Mouse (Mus musculus): Measurements from ENCODE around the gene Zfp276.
"Not testable (repeated sequence)": the region's sequence is repeated elsewhere in the genome, so short reads cannot be mapped to it uniquely, and the experiment has no call there.

Gene Zfp276

GRCm38 (mm10) chr8:123243053-123243452 lies 10.9 kb upstream of the Zfp276 start:
- DNase-seq (ENCODE audit: extremely low read depth, insufficient read length, low spot score): no peak

- no peak for DNase-seq (ENCODE audit: extremely low read depth, insufficient read length, low spot score)
Observed at GRCm38 (mm10) chr8:123244382-123244781, 9.6 kb upstream of the Zfp276 start.

GRCm38 (mm10) chr8:123245543-123245942 lies 8.5 kb upstream of the Zfp276 start:
- no peak for DNase-seq (ENCODE audit: extremely low read depth, insufficient read length, low spot score)

GRCm38 (mm10) chr8:123247748-123248147 lies 6.2 kb upstream of the Zfp276 start:
- DNase-seq (ENCODE audit: extremely low read depth, insufficient read length, low spot score): no peak

- DNase-seq (ENCODE audit: extremely low read depth, insufficient read length, low spot score): no peak
Observed at GRCm38 (mm10) chr8:123248596-123248995, 5.4 kb upstream of the Zfp276 start.

GRCm38 (mm10) chr8:123250940-123251339 lies 3.1 kb upstream of the Zfp276 start:
- DNase-seq (ENCODE audit: extremely low read depth, insufficient read length, low spot score): no peak

- no peak for DNase-seq (ENCODE audit: extremely low read depth, insufficient read length, low spot score)
Observed at GRCm38 (mm10) chr8:123252925-123253324, 1.1 kb upstream of the Zfp276 start.

GRCm38 (mm10) chr8:123253451-123254098 lies 420 bp upstream of the Zfp276 start:
- no peak for DNase-seq (ENCODE audit: extremely low read depth, insufficient read length, low spot score)

GRCm38 (mm10) chr8:123255170-123255569 lies 1.2 kb downstream of the Zfp276 start:
- no peak for DNase-seq (ENCODE audit: extremely low read depth, insufficient read length, low spot score)

- no peak for DNase-seq (ENCODE audit: extremely low read depth, insufficient read length, low spot score)
Observed at GRCm38 (mm10) chr8:123257114-123257513, 3.1 kb downstream of the Zfp276 start.

GRCm38 (mm10) chr8:123257593-123257992 lies 3.6 kb downstream of the Zfp276 start:
- DNase-seq (ENCODE audit: extremely low read depth, insufficient read length, low spot score): not testable (repeated sequence)

GRCm38 (mm10) chr8:123267926-123268656 lies 14.1 kb downstream of the Zfp276 start:
- no peak for DNase-seq (ENCODE audit: extremely low read depth, insufficient read length, low spot score)

GRCm38 (mm10) chr8:123271147-123271546 lies 17.2 kb downstream of the Zfp276 start:
- DNase-seq (ENCODE audit: extremely low read depth, insufficient read length, low spot score): no peak

GRCm38 (mm10) chr8:123271901-123272300 lies 17.9 kb downstream of the Zfp276 start:
- no peak for DNase-seq (ENCODE audit: extremely low read depth, insufficient read length, low spot score)

GRCm38 (mm10) chr8:123274447-123274846 lies 20.5 kb downstream of the Zfp276 start:
- no peak for DNase-seq (ENCODE audit: extremely low read depth, insufficient read length, low spot score)

- DNase-seq (ENCODE audit: extremely low read depth, insufficient read length, low spot score): no peak
Observed at GRCm38 (mm10) chr8:123275096-123275495, 21.1 kb downstream of the Zfp276 start.

- DNase-seq (ENCODE audit: extremely low read depth, insufficient read length, low spot score): peak; percentile 47
Observed at GRCm38 (mm10) chr8:123278445-123278844, 24.4 kb downstream of the Zfp276 start.

GRCm38 (mm10) chr8:123279828-123280227 lies 25.8 kb downstream of the Zfp276 start:
- DNase-seq (ENCODE audit: extremely low read depth, insufficient read length, low spot score): no peak

GRCm38 (mm10) chr8:123280302-123281094 lies 26.5 kb downstream of the Zfp276 start:
- no peak for DNase-seq (ENCODE audit: extremely low read depth, insufficient read length, low spot score)

- DNase-seq (ENCODE audit: extremely low read depth, insufficient read length, low spot score): not testable (repeated sequence)
Observed at GRCm38 (mm10) chr8:123282994-123283393, 29.0 kb downstream of the Zfp276 start.

GRCm38 (mm10) chr8:123283991-123284390 lies 30.0 kb downstream of the Zfp276 start:
- no peak for DNase-seq (ENCODE audit: extremely low read depth, insufficient read length, low spot score)
